Mouse (Mus musculus): ENCODE measurements around the gene Tango6.

GRCm38 (mm10) chr8:106764529-106764928 is 81.7 kb downstream of the Tango6 start:
- TF ChIP-seq HCFC1 (IDR thresholded peaks at IDR 0.05; ENCODE audit: borderline replicate concordance, insufficient read depth, low read length) = no peak
- TF ChIP-seq CHD2 (IDR thresholded peaks at IDR 0.05; ENCODE audit: low read depth, low read length) = no peak
- no peak for TF ChIP-seq ZC3H11A (IDR thresholded peaks at IDR 0.05; ENCODE audit: borderline replicate concordance, low read depth, low read length)
- no peak for TF ChIP-seq ZNF384 (IDR thresholded peaks at IDR 0.05; ENCODE audit: low read depth, low read length)

Measured in ES-E14 (cell line).